Mouse (Mus musculus) G1E (cell line): ENCODE measurements around the gene Ncan. TPM values are rescaled to one million over a fixed set of nuclear protein-coding genes. Genes with fewer than 3 reads are reported as not detected.
A peak's percentile ranks its signal among the peaks of the same experiment; 100 is the strongest.

ENCODE experiments used
- ATAC-seq: 2 replicates; pipeline ENCODE4 v1.8.0; 2016; ENCODE audit warnings: mild to moderate bottlenecking; ENCODE audit not compliant: insufficient number of reproducible peaks, poor library complexity, low FRiP score, severe bottlenecking; ENCODE audit errors: extremely low read depth
- DNase-seq: peaks from one replicate; pipeline ENCODE4 v3.0.0; 2012; ENCODE audit warnings: low spot score
- H3K27me3 ChIP-seq: 2 replicates; pipeline ENCODE4 v1.6.1; 2012; ENCODE audit warnings: mild to moderate bottlenecking, low read length, inconsistent platforms; ENCODE audit not compliant: insufficient read depth
- H3K36me3 ChIP-seq: replicated peaks from 2 replicates; pipeline ENCODE3; 2012; ENCODE audit warnings: mild to moderate bottlenecking, inconsistent platforms
- H3K4me1 ChIP-seq: 2 replicates; pipeline ENCODE4 v1.6.1; 2012; ENCODE audit warnings: low read depth, low read length, inconsistent platforms, mixed read lengths; ENCODE audit not compliant: insufficient read depth
- H3K4me3 ChIP-seq: 2 replicates; pipeline ENCODE4 v1.5.1; 2012; ENCODE audit warnings: low read depth, mild to moderate bottlenecking, inconsistent platforms, low read length, moderate library complexity, mixed read lengths
- H3K9me3 ChIP-seq: replicated peaks from 2 replicates; pipeline ENCODE4 v1.6.1; 2012; ENCODE audit warnings: inconsistent platforms
- CTCF ChIP-seq: IDR thresholded peaks from 2 replicates; pipeline ENCODE4 v1.5.1; 2012; ENCODE audit warnings: low read depth, low read length, inconsistent platforms, mixed read lengths
- GATA1 ChIP-seq: IDR thresholded peaks from 2 replicates; pipeline ENCODE4 v1.6.1; 2012; ENCODE audit warnings: borderline replicate concordance, low read length, inconsistent platforms, mixed read lengths
- GATA2 ChIP-seq: IDR thresholded peaks from 2 replicates; pipeline ENCODE4 v1.6.1; 2012; ENCODE audit warnings: low read depth, low read length, inconsistent platforms, borderline replicate concordance
- POLR2AphosphoS5 ChIP-seq: IDR thresholded peaks from 2 replicates; pipeline ENCODE4 v1.6.1; 2012; ENCODE audit warnings: low read depth, low read length, inconsistent platforms; ENCODE audit not compliant: insufficient replicate concordance
- TAL1 ChIP-seq: conservative IDR thresholded peaks from 2 replicates; pipeline ENCODE4 v1.6.1; 2012; ENCODE audit warnings: low read depth, low read length, inconsistent platforms, mixed read lengths
- polyA plus RNA-seq: library from polyadenylated mRNA; stranded (reverse); fragments of >175 nt; gene quantifications from 2 replicates; pipeline ENCODE4 v1.2.3, GENCODE M21; 2012
- total RNA-seq, 2 experiments: library from RNA; stranded (forward) in 1 of 2; stranded (reverse) in 1 of 2; fragments of 200-1000 nt in 1 of 2; fragments of >200 nt in 1 of 2; fragmentation: Nextera tagmentation in 1 of 2; gene quantifications; 2 replicates each; pipeline ENCODE4 v1.2.3; 2014 to 2017

Gene Ncan
- total and polyA plus RNA-seq, 3 experiments: 0.05 TPM; not detected in 2

- ATAC-seq: no peak
- peak overlapping the region; percentile 82; the same call in 1 of the 2 replicates for H3K4me3 ChIP-seq
These were observed 17.2 kb upstream of the Ncan start for GRCm38 (mm10) chr8:70137890-70138289.

GRCm38 (mm10) chr8:70136591-70136990 lies 15.9 kb upstream of the Ncan start:
- Histone ChIP-seq H3K4me3 (no peak overlapping the region), H3K36me3 (peaks cover 60% of the 10 kb centered on the region), H3K27me3 (no peaks in the 10 kb centered on the region), H3K4me1 (peaks cover 51% of the 10 kb centered on the region), H3K9me3 (no peaks in the 10 kb centered on the region)
- no peak for TF ChIP-seq CTCF
- no peak for TF ChIP-seq POLR2AphosphoS5
- no peak for TF ChIP-seq GATA2
- no peak for TF ChIP-seq GATA1
- TF ChIP-seq TAL1: no peak
- no peak for DNase-seq
- ATAC-seq: no peak

More at GRCm38 (mm10) chr8:70137890-70138289, 17.2 kb upstream of the Ncan start:
- Histone ChIP-seq H3K9me3 (no peaks in the 10 kb centered on the region), H3K36me3 (peaks cover 62% of the 10 kb centered on the region), H3K4me1 (peaks cover 48% of the 10 kb centered on the region), H3K27me3 (no peaks in the 10 kb centered on the region)
- DNase-seq: no peak
- no peak for TF ChIP-seq GATA1
- no peak for TF ChIP-seq CTCF
- no peak for TF ChIP-seq POLR2AphosphoS5
- no peak for TF ChIP-seq TAL1
- TF ChIP-seq GATA2: no peak

GRCm38 (mm10) chr8:70134931-70135330 lies 14.3 kb upstream of the Ncan start:
- Histone ChIP-seq H3K4me1 (peaks cover 46% of the 10 kb centered on the region), H3K36me3 (peaks cover 54% of the 10 kb centered on the region), H3K4me3 (no peak overlapping the region), H3K27me3 (no peaks in the 10 kb centered on the region), H3K9me3 (no peaks in the 10 kb centered on the region)
- no peak for TF ChIP-seq GATA2
- TF ChIP-seq TAL1: no peak
- no peak for TF ChIP-seq GATA1
- no peak for TF ChIP-seq CTCF
- TF ChIP-seq POLR2AphosphoS5: no peak
- no peak for ATAC-seq
- DNase-seq: no peak

GRCm38 (mm10) chr8:70134086-70134485 lies 13.4 kb upstream of the Ncan start:
- peaks cover 54% of the 10 kb centered on the region for H3K36me3 ChIP-seq
- H3K27me3 ChIP-seq: no peaks in the 10 kb centered on the region
- TF ChIP-seq POLR2AphosphoS5: no peak
- TF ChIP-seq GATA1: no peak
- no peak for TF ChIP-seq GATA2
- no peak for TF ChIP-seq TAL1
- TF ChIP-seq CTCF: no peak
- no peak overlapping the region for H3K4me3 ChIP-seq
- no peaks in the 10 kb centered on the region for H3K9me3 ChIP-seq
- H3K4me1 ChIP-seq: peaks cover 51% of the 10 kb centered on the region
- DNase-seq: no peak
- ATAC-seq: no peak

GRCm38 (mm10) chr8:70131166-70131883 lies 10.7 kb upstream of the Ncan start, which contains the start of gene Nr2c2ap:
Nr2c2ap (plus strand) TSS chr8:70131333.
- Histone ChIP-seq H3K27me3 (peaks cover 7% of the 10 kb centered on the region; the same call in 1 of the 2 replicates), H3K9me3 (no peaks in the 10 kb centered on the region), H3K36me3 (peaks cover 45% of the 10 kb centered on the region), H3K4me1 (peaks cover 35% of the 10 kb centered on the region), H3K4me3 (peak within 1 kb of the TSS; percentile 78)
- peak; percentile 80 for ATAC-seq
- no peak for TF ChIP-seq POLR2AphosphoS5
- DNase-seq: peak; percentile 92

GRCm38 (mm10) chr8:70130066-70130465 lies 9.4 kb upstream of the Ncan start:
- H3K4me1 ChIP-seq: peaks cover 31% of the 10 kb centered on the region
- peaks cover 13% of the 10 kb centered on the region for H3K27me3 ChIP-seq
- TF ChIP-seq CTCF: no peak
- no peak for TF ChIP-seq TAL1
- TF ChIP-seq POLR2AphosphoS5: no peak
- no peak for TF ChIP-seq GATA2
- no peak for TF ChIP-seq GATA1
- no peaks in the 10 kb centered on the region for H3K9me3 ChIP-seq
- peaks cover 33% of the 10 kb centered on the region for H3K36me3 ChIP-seq
- H3K4me3 ChIP-seq: no peak overlapping the region
- no peak for DNase-seq
- no peak for ATAC-seq
